Mouse (Mus musculus) 416B (cell line): ENCODE results near the gene Vasp.

ENCODE experiments used
- DNase-seq: peaks from one replicate; pipeline ENCODE4 v3.0.0; 2011; ENCODE audit warnings: low read depth

Gene Vasp

GRCm38 (mm10) chr7:19270509-19271237, 944 bp downstream of the Vasp start:
- DNase-seq: peak; percentile 48

GRCm38 (mm10) chr7:19269721-19270441, 1.7 kb downstream of the Vasp start:
- peak; percentile 88 for DNase-seq

- peak; percentile 81 for DNase-seq
Measured at GRCm38 (mm10) chr7:19268993-19269681, 2.5 kb downstream of the Vasp start.

- peak; percentile 83 for DNase-seq
Measured at GRCm38 (mm10) chr7:19267051-19267450, 4.6 kb downstream of the Vasp start.

GRCm38 (mm10) chr7:19265928-19266822, 5.4 kb downstream of the Vasp start:
- peak; percentile 87 for DNase-seq

GRCm38 (mm10) chr7:19265147-19265546, 6.5 kb downstream of the Vasp start:
- DNase-seq: no peak

- no peak for DNase-seq
Measured at GRCm38 (mm10) chr7:19258336-19258735, 13.3 kb downstream of the Vasp start.

- DNase-seq: peak; percentile 87
Measured at GRCm38 (mm10) chr7:19257390-19258022, 14.1 kb downstream of the Vasp start.

- no peak for DNase-seq
Measured at GRCm38 (mm10) chr7:19256567-19256966, 15.1 kb downstream of the Vasp start.

GRCm38 (mm10) chr7:19255395-19255794, 16.2 kb downstream of the Vasp start:
- no peak for DNase-seq

- no peak for DNase-seq
Measured at GRCm38 (mm10) chr7:19253437-19253836, 18.2 kb downstream of the Vasp start.

GRCm38 (mm10) chr7:19252078-19252477, 19.5 kb downstream of the Vasp start:
- DNase-seq: no peak

GRCm38 (mm10) chr7:19247511-19247910, 24.1 kb downstream of the Vasp start:
- DNase-seq: no peak

GRCm38 (mm10) chr7:19246855-19247254, 24.8 kb downstream of the Vasp start:
- DNase-seq: no peak

GRCm38 (mm10) chr7:19245083-19245482, 26.5 kb downstream of the Vasp start:
- DNase-seq: no peak

- no peak for DNase-seq
Measured at GRCm38 (mm10) chr7:19243858-19244257, 27.8 kb downstream of the Vasp start.

GRCm38 (mm10) chr7:19242005-19242404, 29.6 kb downstream of the Vasp start:
- DNase-seq: no peak

- DNase-seq: no peak
Measured at GRCm38 (mm10) chr7:19240905-19241463, 30.6 kb downstream of the Vasp start.

- no peak for DNase-seq
Measured at GRCm38 (mm10) chr7:19239986-19240385, 31.6 kb downstream of the Vasp start.

GRCm38 (mm10) chr7:19239423-19239822, 32.2 kb downstream of the Vasp start:
- peak; percentile 86 for DNase-seq

GRCm38 (mm10) chr7:19238344-19238743, 33.3 kb downstream of the Vasp start:
- no peak for DNase-seq
